Mouse (Mus musculus) lung, postnatal 0 days (tissue): ENCODE measurements around the gene Cdkal1. TPM values are rescaled to one million over a fixed set of nuclear protein-coding genes. Genes with fewer than 3 reads are reported as not detected.

Experiments
- ATAC-seq: fragments of 200-750 bp; cut with Nextera tagmentation; 2 replicates; pipeline ENCODE4 v1.8.0; 2017; ENCODE audit warnings: moderate library complexity
- DNase-seq: peaks from one replicate; pipeline ENCODE4 v3.0.0-alpha.2; 2016; ENCODE audit warnings: low spot score
- H3K27ac ChIP-seq: fragments of 300-500 bp; sonication (generic); 2 replicates; pipeline ENCODE4 v1.5.1; 2014; ENCODE audit warnings: antibody characterized with exemption, mild to moderate bottlenecking, low read length, mixed read lengths
- H3K27me3 ChIP-seq: fragments of 300-500 bp; sonication (generic); replicated peaks from 2 replicates; pipeline ENCODE4 v1.6.1; 2014; ENCODE audit warnings: low read length, mixed read lengths; ENCODE audit not compliant: insufficient read depth
- H3K36me3 ChIP-seq: fragments of 300-500 bp; sonication (generic); 2 replicates; pipeline ENCODE4 v1.6.1; 2014; ENCODE audit warnings: low read length, mixed read lengths; ENCODE audit not compliant: insufficient read depth
- H3K4me1 ChIP-seq: fragments of 300-500 bp; sonication (generic); 2 replicates; pipeline ENCODE4 v1.6.1; 2014; ENCODE audit warnings: antibody characterized with exemption, low read depth, low read length, mixed read lengths; ENCODE audit not compliant: insufficient read depth
- H3K4me2 ChIP-seq: fragments of 300-500 bp; sonication (generic); replicated peaks from 2 replicates; pipeline ENCODE4 v1.6.1; 2014; ENCODE audit warnings: low read depth, mild to moderate bottlenecking, low read length, moderate library complexity, mixed read lengths
- H3K4me3 ChIP-seq: fragments of 300-500 bp; sonication (generic); 2 replicates; pipeline ENCODE4 v1.5.1; 2014; ENCODE audit warnings: low read depth, low read length
- H3K9ac ChIP-seq: fragments of 300-500 bp; sonication (generic); replicated peaks from 2 replicates; pipeline ENCODE4 v1.6.1; 2014; ENCODE audit warnings: low read depth, mild to moderate bottlenecking
- H3K9me3 ChIP-seq: fragments of 300-500 bp; sonication (generic); 2 replicates; pipeline ENCODE4 v1.6.1; 2016; ENCODE audit warnings: low read length, mixed read lengths
- CTCF ChIP-seq: IDR thresholded peaks from 2 replicates; pipeline ENCODE4 v1.5.1; 2016; ENCODE audit warnings: antibody characterized with exemption, mild to moderate bottlenecking
- EP300 ChIP-seq: IDR thresholded peaks from 2 replicates; pipeline ENCODE4 v1.6.1; 2016; ENCODE audit warnings: antibody characterized with exemption, mild to moderate bottlenecking, control low read depth
- WGBS: fragments of 180-500 bp; shearing (Covaris S2); extraction: QIAGEN DNeasy Blood & Tissue Kit; methylation state at CpG from one replicate; pipeline ENCODE4 v1.1.7; 2014; 5-methylcytosine and 5-hydroxymethylcytosine counted together
- polyA plus RNA-seq: library from polyadenylated mRNA; unstranded; fragments of >200 nt; fragmentation: Nextera tagmentation; extraction: Ambion mirVana; gene quantifications from 2 replicates; pipeline ENCODE4 v1.2.1, GENCODE M21; 2015

The Cdkal1 gene
- polyA plus RNA-seq, 1 experiment from 2014 or later = 14.7 TPM

GRCm38 (mm10) chr13:29355484-29356157 lies 499.9 kb downstream of the Cdkal1 start:
- no peak overlapping the region for H3K9ac ChIP-seq
- H3K4me2 ChIP-seq = 0 out of 2 replicates have a peak overlapping the region, but pooled peaks have one; percentile 19

GRCm38 (mm10) chr13:29354943-29355342 lies 500.5 kb downstream of the Cdkal1 start:
- ATAC-seq = no peak
- H3K27ac ChIP-seq = no peak overlapping the region
- no peak for TF ChIP-seq EP300
- TF ChIP-seq CTCF = no peak

More at GRCm38 (mm10) chr13:29355484-29356157, 499.9 kb downstream of the Cdkal1 start:
- H3K36me3 ChIP-seq = no peaks in the 10 kb centered on the region
- no peak overlapping the region for H3K4me3 ChIP-seq
- H3K27ac ChIP-seq = no peak overlapping the region
- TF ChIP-seq CTCF (no peak), EP300 (no peak)
- 67% methylated on average over 3 of the region's 3 CpGs for WGBS
- ATAC-seq (no peak), DNase-seq (no peak)
- no peaks in the 10 kb centered on the region for H3K27me3 ChIP-seq
- no peaks in the 10 kb centered on the region for H3K9me3 ChIP-seq
- no peaks in the 10 kb centered on the region for H3K4me1 ChIP-seq

GRCm38 (mm10) chr13:29353888-29354415 lies 501.5 kb downstream of the Cdkal1 start:
- Histone ChIP-seq H3K4me1 (no peaks in the 10 kb centered on the region), H3K9ac (no peak overlapping the region), H3K27ac (no peak overlapping the region), H3K9me3 (no peaks in the 10 kb centered on the region), H3K27me3 (no peaks in the 10 kb centered on the region), H3K36me3 (no peaks in the 10 kb centered on the region), H3K4me3 (no peak overlapping the region), H3K4me2 (no peak overlapping the region)
- 70% methylated on average over 5 of the region's 5 CpGs for WGBS
- DNase-seq = no peak
- TF ChIP-seq EP300 (no peak), CTCF (no peak)
- no peak for ATAC-seq

More at GRCm38 (mm10) chr13:29354943-29355342, 500.5 kb downstream of the Cdkal1 start:
- no peak overlapping the region for H3K9ac ChIP-seq
- H3K36me3 ChIP-seq = no peaks in the 10 kb centered on the region
- H3K4me2 ChIP-seq = no peak overlapping the region
- no peak overlapping the region for H3K4me3 ChIP-seq
- H3K4me1 ChIP-seq = no peaks in the 10 kb centered on the region
- no peaks in the 10 kb centered on the region for H3K9me3 ChIP-seq
- 90% methylated on average over 4 of the region's 4 CpGs for WGBS
- no peaks in the 10 kb centered on the region for H3K27me3 ChIP-seq
- DNase-seq = no peak

- WGBS = 55% methylated on average over 9 of the region's 9 CpGs
- TF ChIP-seq CTCF (no peak), EP300 (0 out of 2 replicates have a peak, but pooled peaks have one; percentile 25)
- Histone ChIP-seq H3K4me1 (no peaks in the 10 kb centered on the region), H3K4me3 (no peak overlapping the region), H3K9me3 (no peaks in the 10 kb centered on the region), H3K27ac (no peak overlapping the region), H3K36me3 (no peaks in the 10 kb centered on the region), H3K9ac (no peak overlapping the region), H3K4me2 (no peak overlapping the region), H3K27me3 (no peaks in the 10 kb centered on the region)
- ATAC-seq (peak; percentile 62), DNase-seq (peak; percentile 42)
Measured at GRCm38 (mm10) chr13:29351023-29351684, 504.3 kb downstream of the Cdkal1 start.

- WGBS = 60% methylated on average over 4 of the region's 4 CpGs
- Histone ChIP-seq H3K27ac (no peak overlapping the region), H3K4me1 (no peaks in the 10 kb centered on the region), H3K9me3 (no peaks in the 10 kb centered on the region), H3K4me2 (no peak overlapping the region), H3K36me3 (no peaks in the 10 kb centered on the region), H3K4me3 (no peak overlapping the region), H3K27me3 (no peaks in the 10 kb centered on the region), H3K9ac (no peak overlapping the region)
- ATAC-seq = no peak
- TF ChIP-seq CTCF = no peak
- TF ChIP-seq EP300 = no peak
- DNase-seq = no peak
Measured at GRCm38 (mm10) chr13:29350004-29350403, 505.5 kb downstream of the Cdkal1 start.

GRCm38 (mm10) chr13:29349386-29349961 lies 506.0 kb downstream of the Cdkal1 start:
- Histone ChIP-seq H3K9ac (no peak overlapping the region), H3K27me3 (no peaks in the 10 kb centered on the region), H3K4me2 (no peak overlapping the region), H3K4me1 (no peaks in the 10 kb centered on the region), H3K9me3 (no peaks in the 10 kb centered on the region), H3K36me3 (no peaks in the 10 kb centered on the region), H3K4me3 (no peak overlapping the region), H3K27ac (no peak overlapping the region)
- no peak for TF ChIP-seq EP300
- no peak for TF ChIP-seq CTCF
- no peak for DNase-seq
- WGBS = 93% methylated on average over 7 of the region's 7 CpGs
- no peak for ATAC-seq
